Mouse (Mus musculus): ENCODE measurements at regions not wholly inside any gene's neighbourhood (a gene's known extent, or its start where the extent isn't known, plus 50 kb on each side); places are given as distances from the start of the nearest gene placed in this dataset.
A peak's percentile ranks its signal among the peaks of the same experiment; 100 is the strongest.

DNA sequence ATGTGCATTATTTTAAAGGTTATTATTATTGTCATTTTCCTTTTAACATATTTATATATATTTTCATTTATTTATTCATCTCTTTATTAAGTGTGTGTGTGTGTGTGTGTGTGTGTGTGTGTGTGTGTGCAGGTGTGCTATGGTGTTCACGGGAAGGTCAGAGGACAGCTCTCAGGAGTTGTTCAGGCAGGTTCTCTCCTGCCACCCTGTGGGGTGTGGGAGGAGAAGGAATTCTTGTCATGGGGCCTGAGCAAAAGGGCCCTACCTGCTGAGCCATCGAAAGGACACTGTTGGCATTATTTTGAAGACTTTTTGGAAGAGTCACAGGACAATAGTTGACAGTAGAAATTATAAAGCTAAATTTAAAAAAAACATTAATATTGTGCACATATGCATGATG is 216.4 kb upstream of the Gadl1 start:
- H3K4me3 ChIP-seq (ENCODE audit: low read depth, low read length): no peak overlapping the region
- no peak overlapping the region for H3K4me2 ChIP-seq (ENCODE audit: low read depth)
- no peaks in the 10 kb centered on the region for H3K9me3 ChIP-seq (ENCODE audit: low read length)
- no peaks in the 10 kb centered on the region for H3K4me1 ChIP-seq (ENCODE audit: insufficient read depth)
- no peak overlapping the region for H3K9ac ChIP-seq
- no peak overlapping the region for H3K27ac ChIP-seq (ENCODE audit: low read depth, low read length)
- H3K27me3 ChIP-seq (ENCODE audit: insufficient read depth, low read length): no peaks in the 10 kb centered on the region
- TF ChIP-seq CTCF (IDR thresholded peaks at IDR 0.05; ENCODE audit: low read depth): 0 out of 2 replicates have a peak, but pooled peaks have one; percentile 22
- H3K36me3 ChIP-seq (ENCODE audit: insufficient read depth): no peaks in the 10 kb centered on the region
- WGBS: 67% methylated on average over 2 of the region's 2 CpGs
- DNase-seq (no peak), ATAC-seq (no peak)

DNA sequence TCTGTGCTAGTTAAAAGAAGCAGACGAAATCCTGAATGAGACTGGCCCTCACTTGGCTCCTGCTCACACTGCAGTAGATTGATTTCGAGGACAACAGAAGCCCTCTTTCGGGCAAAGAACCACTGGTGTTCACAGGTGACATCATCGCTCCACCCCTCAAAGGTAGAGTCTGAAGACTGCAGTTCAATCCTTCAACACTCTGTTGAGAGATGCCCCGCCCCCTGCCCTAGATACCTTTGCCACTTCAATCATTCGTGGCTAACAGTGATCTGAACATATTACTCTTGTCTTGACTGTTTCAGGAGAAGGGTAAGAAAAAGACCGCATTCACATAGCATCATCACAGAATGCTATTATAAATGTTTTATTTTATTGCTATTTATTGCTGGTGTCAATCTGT is 205.5 kb upstream of the Gadl1 start:
- WGBS: 96% methylated on average over 7 of the region's 7 CpGs
- Histone ChIP-seq H3K4me3 (ENCODE audit: low read depth, low read length) (no peak overlapping the region), H3K9ac (no peak overlapping the region), H3K4me1 (ENCODE audit: insufficient read depth) (no peaks in the 10 kb centered on the region), H3K4me2 (ENCODE audit: low read depth) (no peak overlapping the region), H3K9me3 (ENCODE audit: low read length) (no peaks in the 10 kb centered on the region), H3K36me3 (ENCODE audit: insufficient read depth) (no peaks in the 10 kb centered on the region), H3K27ac (ENCODE audit: low read depth, low read length) (no peak overlapping the region), H3K27me3 (ENCODE audit: insufficient read depth, low read length) (no peaks in the 10 kb centered on the region)
- DNase-seq (no peak), ATAC-seq (no peak)
- TF ChIP-seq CTCF (IDR thresholded peaks at IDR 0.05; ENCODE audit: low read depth): no peak

GRCm38 (mm10) chr9:115704249-115704648 is 205.0 kb upstream of the Gadl1 start:
- peak; percentile 55 for DNase-seq
- Histone ChIP-seq H3K4me1 (ENCODE audit: insufficient read depth) (no peaks in the 10 kb centered on the region), H3K4me3 (ENCODE audit: low read depth, low read length) (no peak overlapping the region), H3K27ac (ENCODE audit: low read depth, low read length) (no peak overlapping the region), H3K9ac (no peak overlapping the region), H3K27me3 (ENCODE audit: insufficient read depth, low read length) (no peaks in the 10 kb centered on the region), H3K9me3 (ENCODE audit: low read length) (no peaks in the 10 kb centered on the region), H3K4me2 (ENCODE audit: low read depth) (no peak overlapping the region), H3K36me3 (ENCODE audit: insufficient read depth) (no peaks in the 10 kb centered on the region)
- TF ChIP-seq CTCF (IDR thresholded peaks at IDR 0.05; ENCODE audit: low read depth): peak; percentile 78
- 33% methylated on average over 9 of the region's 9 CpGs for WGBS
- no peak for ATAC-seq

DNA sequence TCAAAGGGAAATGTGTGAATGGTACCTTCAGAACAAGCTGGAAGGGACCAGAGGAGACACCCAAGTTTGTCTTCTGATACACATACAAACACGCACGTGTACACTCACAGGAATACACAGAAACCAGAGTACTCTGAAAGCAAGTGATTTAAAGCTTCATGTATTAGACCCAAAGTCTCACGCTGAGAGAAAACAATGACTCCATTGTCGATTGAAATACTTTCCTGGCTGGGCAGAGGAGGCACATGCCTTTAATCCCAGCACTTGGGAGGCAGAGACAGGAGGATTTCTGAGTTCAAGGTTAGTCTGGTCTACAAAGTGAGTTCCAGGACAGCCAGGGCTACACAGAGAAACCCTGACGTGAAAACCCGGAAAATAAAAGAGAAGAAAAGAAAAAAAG is 203.5 kb upstream of the Gadl1 start:
- Histone ChIP-seq H3K4me2 (ENCODE audit: low read depth) (no peak overlapping the region), H3K4me1 (ENCODE audit: insufficient read depth) (no peaks in the 10 kb centered on the region), H3K4me3 (ENCODE audit: low read depth, low read length) (no peak overlapping the region), H3K9ac (no peak overlapping the region), H3K27me3 (ENCODE audit: insufficient read depth, low read length) (no peaks in the 10 kb centered on the region), H3K27ac (ENCODE audit: low read depth, low read length) (no peak overlapping the region), H3K36me3 (ENCODE audit: insufficient read depth) (no peaks in the 10 kb centered on the region), H3K9me3 (ENCODE audit: low read length) (no peaks in the 10 kb centered on the region)
- TF ChIP-seq CTCF (IDR thresholded peaks at IDR 0.05; ENCODE audit: low read depth): no peak
- DNase-seq (no peak), ATAC-seq (no peak)
- 84% methylated on average over 6 of the region's 6 CpGs for WGBS

GRCm38 (mm10) chr9:115708199-115708934 is 200.9 kb upstream of the Gadl1 start:
- peak overlapping the region; percentile 64; the same call in 1 of the 2 replicates for H3K27ac ChIP-seq (ENCODE audit: low read depth, low read length)
- TF ChIP-seq CTCF (IDR thresholded peaks at IDR 0.05; ENCODE audit: low read depth): no peak
- H3K4me3 ChIP-seq (ENCODE audit: low read depth, low read length): no peak overlapping the region
- H3K4me1 ChIP-seq (ENCODE audit: insufficient read depth): no peaks in the 10 kb centered on the region
- DNase-seq: peak; percentile 54
- no peaks in the 10 kb centered on the region for H3K36me3 ChIP-seq (ENCODE audit: insufficient read depth)
- no peaks in the 10 kb centered on the region for H3K27me3 ChIP-seq (ENCODE audit: insufficient read depth, low read length)
- H3K4me2 ChIP-seq (ENCODE audit: low read depth): peak overlapping the region; percentile 8; the same call in 1 of the 2 replicates
- H3K9ac ChIP-seq: no peak overlapping the region
- H3K9me3 ChIP-seq (ENCODE audit: low read length): no peaks in the 10 kb centered on the region
- ATAC-seq: peak; percentile 95
- 22% methylated on average over 8 of the region's 8 CpGs for WGBS

GRCm38 (mm10) chr9:115710039-115710739 is 199.1 kb upstream of the Gadl1 start:
- H3K4me3 ChIP-seq (ENCODE audit: low read depth, low read length): no peak overlapping the region
- H3K36me3 ChIP-seq (ENCODE audit: insufficient read depth): no peaks in the 10 kb centered on the region
- no peaks in the 10 kb centered on the region for H3K27me3 ChIP-seq (ENCODE audit: insufficient read depth, low read length)
- no peak overlapping the region for H3K9ac ChIP-seq
- TF ChIP-seq CTCF (IDR thresholded peaks at IDR 0.05; ENCODE audit: low read depth): peak; percentile 64
- 62% methylated on average over 14 of the region's 14 CpGs for WGBS
- H3K9me3 ChIP-seq (ENCODE audit: low read length): no peaks in the 10 kb centered on the region
- no peak overlapping the region for H3K27ac ChIP-seq (ENCODE audit: low read depth, low read length)
- H3K4me2 ChIP-seq (ENCODE audit: low read depth): no peak overlapping the region
- ATAC-seq (no peak), DNase-seq (peak; percentile 31)
- H3K4me1 ChIP-seq (ENCODE audit: insufficient read depth): no peaks in the 10 kb centered on the region

DNA sequence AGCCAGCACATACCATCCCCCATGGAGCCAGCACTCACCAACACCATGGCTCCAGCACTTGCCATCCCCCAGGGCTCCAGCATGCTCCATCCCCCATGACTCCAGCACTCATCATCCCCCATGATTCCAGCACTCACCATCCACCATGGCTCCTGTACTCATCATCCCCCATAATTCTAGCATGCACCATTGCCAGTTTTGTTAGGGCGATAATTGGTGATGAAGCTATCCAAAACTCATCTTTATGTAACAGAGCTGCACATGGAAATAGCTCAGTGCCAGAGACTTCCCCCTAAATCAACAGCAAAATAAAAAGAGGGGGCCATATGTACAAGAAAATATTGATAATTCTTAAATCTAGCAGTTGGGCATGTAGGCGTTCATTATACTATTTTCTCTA is 188.9 kb upstream of the Gadl1 start:
- TF ChIP-seq CTCF (IDR thresholded peaks at IDR 0.05; ENCODE audit: low read depth): no peak
- no peaks in the 10 kb centered on the region for H3K36me3 ChIP-seq (ENCODE audit: insufficient read depth)
- 0 out of 2 replicates have a peak, but pooled peaks cover 5% of the 10 kb centered on the region for H3K9me3 ChIP-seq (ENCODE audit: low read length)
- no peak overlapping the region for H3K9ac ChIP-seq
- ATAC-seq: no peak
- H3K4me2 ChIP-seq (ENCODE audit: low read depth): no peak overlapping the region
- H3K4me1 ChIP-seq (ENCODE audit: insufficient read depth): no peaks in the 10 kb centered on the region
- no peak for DNase-seq
- H3K4me3 ChIP-seq (ENCODE audit: low read depth, low read length): no peak overlapping the region
- H3K27ac ChIP-seq (ENCODE audit: low read depth, low read length): no peak overlapping the region
- WGBS: 77% methylated on average over 2 of the region's 2 CpGs
- no peaks in the 10 kb centered on the region for H3K27me3 ChIP-seq (ENCODE audit: insufficient read depth, low read length)
